Mouse (Mus musculus) forebrain, embryonic 11.5 days (tissue): ENCODE measurements around the gene Lep. TPM values are rescaled to one million over a fixed set of nuclear protein-coding genes. Genes with fewer than 3 reads are reported as not detected.
A peak's percentile ranks its signal among the peaks of the same experiment; 100 is the strongest.

Experiments
- ATAC-seq: fragments of 200-750 bp; cut with Nextera tagmentation; replicated peaks from 2 replicates; pipeline ENCODE4 v1.8.0; 2017; ENCODE audit warnings: moderate TSS enrichment; ENCODE audit not compliant: low FRiP score
- DNase-seq: peaks from one replicate; pipeline ENCODE4 v3.0.0-alpha.2; 2017; ENCODE audit warnings: low spot score
- H3K27ac ChIP-seq: fragments of 300-500 bp; sonication (generic); 2 replicates; pipeline ENCODE4 v1.5.1; 2014; ENCODE audit warnings: low read depth, low read length
- H3K27me3 ChIP-seq: fragments of 300-500 bp; sonication (generic); 2 replicates; pipeline ENCODE4 v1.6.1; 2014; ENCODE audit warnings: mild to moderate bottlenecking, low read length, mixed read lengths; ENCODE audit not compliant: control insufficient read depth, insufficient read depth
- H3K36me3 ChIP-seq: fragments of 300-500 bp; sonication (generic); 2 replicates; pipeline ENCODE4 v1.6.1; 2014; ENCODE audit warnings: mild to moderate bottlenecking, low read length, moderate library complexity, mixed read lengths; ENCODE audit not compliant: control insufficient read depth, insufficient read depth
- H3K4me1 ChIP-seq: fragments of 300-500 bp; sonication (generic); replicated peaks from 2 replicates; pipeline ENCODE4 v1.6.1; 2014; ENCODE audit warnings: low read length, mixed read lengths; ENCODE audit not compliant: control insufficient read depth, insufficient read depth
- H3K4me2 ChIP-seq: fragments of 300-500 bp; sonication (generic); 2 replicates; pipeline ENCODE4 v1.6.1; 2014; ENCODE audit warnings: low read depth, mild to moderate bottlenecking, low read length, moderate library complexity, mixed read lengths; ENCODE audit not compliant: severe bottlenecking
- H3K4me3 ChIP-seq: fragments of 300-500 bp; sonication (generic); 2 replicates; pipeline ENCODE4 v1.5.1; 2014; ENCODE audit warnings: low read depth, low read length
- H3K9ac ChIP-seq: fragments of 300-500 bp; sonication (generic); 2 replicates; pipeline ENCODE4 v1.6.1; 2014; ENCODE audit warnings: low read length
- H3K9me3 ChIP-seq: fragments of 300-500 bp; sonication (generic); 2 replicates; pipeline ENCODE4 v1.6.1; 2016; ENCODE audit warnings: low read length, mixed read lengths; ENCODE audit not compliant: control insufficient read depth
- WGBS: fragments of 180-500 bp; shearing (Covaris S2); extraction: QIAGEN DNeasy Blood & Tissue Kit; methylation state at CpG from one replicate; pipeline ENCODE4 v1.1.7; 2014; 5-methylcytosine and 5-hydroxymethylcytosine counted together
- polyA plus RNA-seq: library from polyadenylated mRNA; unstranded; fragments of >200 nt; fragmentation: Nextera tagmentation; extraction: Ambion mirVana; gene quantifications from 2 replicates; pipeline ENCODE4 v1.2.1, GENCODE M21; 2014

Lep gene
- polyA plus RNA-seq: not detected in 2 replicates

GRCm38 (mm10) chr6:29059846-29060685 lies at the start of gene Lep:
Lep (plus strand) TSS chr6:29060220.
- no peaks in the 10 kb centered on the region for H3K36me3 ChIP-seq

DNA sequence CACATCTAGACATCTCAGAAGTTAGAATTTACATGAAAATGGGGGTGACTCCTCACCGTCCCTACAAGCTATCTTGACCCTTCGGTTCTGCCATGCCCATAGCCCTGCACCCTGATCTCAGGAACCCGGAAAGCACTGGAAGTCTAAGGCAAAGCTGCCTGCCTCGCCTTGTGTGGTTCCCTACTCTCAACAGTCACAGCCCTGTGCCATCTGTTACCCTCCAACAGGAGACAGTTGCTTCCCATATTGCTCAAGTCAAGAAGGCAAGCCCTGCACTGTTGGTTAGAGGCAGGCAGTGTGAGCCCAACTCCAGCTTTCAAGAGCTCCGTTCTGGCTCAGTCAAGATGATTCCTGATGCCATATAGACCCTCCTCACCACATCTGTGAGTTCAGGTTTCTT lies 48.4 kb upstream of the Lep start:
- Histone ChIP-seq H3K27me3 (no peaks in the 10 kb centered on the region), H3K4me1 (0 out of 2 replicates have a peak, but pooled peaks cover under 1% of the 10 kb centered on the region), H3K36me3 (no peaks in the 10 kb centered on the region), H3K9me3 (no peaks in the 10 kb centered on the region), H3K4me2 (no peak overlapping the region), H3K9ac (no peak overlapping the region), H3K27ac (no peak overlapping the region), H3K4me3 (no peak overlapping the region)
- 91% methylated on average over 5 of the region's 5 CpGs for WGBS
- ATAC-seq: no peak
- peak; percentile 33 for DNase-seq

More at GRCm38 (mm10) chr6:29059846-29060685, at the start of gene Lep:
- Histone ChIP-seq H3K4me3 (no peak within 1 kb of the TSS), H3K9me3 (no peaks in the 10 kb centered on the region), H3K9ac (no peak within 1 kb of the TSS), H3K27ac (no peak within 1 kb of the TSS), H3K4me2 (no peak within 1 kb of the TSS), H3K4me1 (no peaks in the 10 kb centered on the region), H3K27me3 (no peaks in the 10 kb centered on the region)
- 72% methylated on average over 28 of the region's 28 CpGs for WGBS
- DNase-seq (no peak), ATAC-seq (no peak)

GRCm38 (mm10) chr6:29013216-29013615 lies 46.8 kb upstream of the Lep start:
- Histone ChIP-seq H3K9me3 (no peaks in the 10 kb centered on the region), H3K27ac (no peak overlapping the region), H3K4me1 (peaks cover 3% of the 10 kb centered on the region; the same call in 1 of the 2 replicates), H3K4me3 (no peak overlapping the region), H3K36me3 (no peaks in the 10 kb centered on the region), H3K9ac (no peak overlapping the region), H3K4me2 (no peak overlapping the region), H3K27me3 (no peaks in the 10 kb centered on the region)
- 90% methylated on average over 6 of the region's 6 CpGs for WGBS
- ATAC-seq (no peak), DNase-seq (peak; percentile 10)

- H3K4me3 ChIP-seq: peak overlapping the region; percentile 13; the same call in 1 of the 2 replicates
- H3K27me3 ChIP-seq: peaks cover 2% of the 10 kb centered on the region; the same call in 1 of the 2 replicates
- H3K9ac ChIP-seq: peak overlapping the region; percentile 33; the same call in 1 of the 2 replicates
- H3K27ac ChIP-seq: no peak overlapping the region
- DNase-seq: peak; percentile 75
- peak; percentile 72 for ATAC-seq
- peak overlapping the region; percentile 49 for H3K4me2 ChIP-seq
- H3K4me1 ChIP-seq: peaks cover 3% of the 10 kb centered on the region; the same call in 1 of the 2 replicates
- H3K36me3 ChIP-seq: no peaks in the 10 kb centered on the region
- 2% methylated on average over 16 of the region's 16 CpGs for WGBS
- no peaks in the 10 kb centered on the region for H3K9me3 ChIP-seq
These were observed 43.1 kb upstream of the Lep start for GRCm38 (mm10) chr6:29016891-29017412.

DNA sequence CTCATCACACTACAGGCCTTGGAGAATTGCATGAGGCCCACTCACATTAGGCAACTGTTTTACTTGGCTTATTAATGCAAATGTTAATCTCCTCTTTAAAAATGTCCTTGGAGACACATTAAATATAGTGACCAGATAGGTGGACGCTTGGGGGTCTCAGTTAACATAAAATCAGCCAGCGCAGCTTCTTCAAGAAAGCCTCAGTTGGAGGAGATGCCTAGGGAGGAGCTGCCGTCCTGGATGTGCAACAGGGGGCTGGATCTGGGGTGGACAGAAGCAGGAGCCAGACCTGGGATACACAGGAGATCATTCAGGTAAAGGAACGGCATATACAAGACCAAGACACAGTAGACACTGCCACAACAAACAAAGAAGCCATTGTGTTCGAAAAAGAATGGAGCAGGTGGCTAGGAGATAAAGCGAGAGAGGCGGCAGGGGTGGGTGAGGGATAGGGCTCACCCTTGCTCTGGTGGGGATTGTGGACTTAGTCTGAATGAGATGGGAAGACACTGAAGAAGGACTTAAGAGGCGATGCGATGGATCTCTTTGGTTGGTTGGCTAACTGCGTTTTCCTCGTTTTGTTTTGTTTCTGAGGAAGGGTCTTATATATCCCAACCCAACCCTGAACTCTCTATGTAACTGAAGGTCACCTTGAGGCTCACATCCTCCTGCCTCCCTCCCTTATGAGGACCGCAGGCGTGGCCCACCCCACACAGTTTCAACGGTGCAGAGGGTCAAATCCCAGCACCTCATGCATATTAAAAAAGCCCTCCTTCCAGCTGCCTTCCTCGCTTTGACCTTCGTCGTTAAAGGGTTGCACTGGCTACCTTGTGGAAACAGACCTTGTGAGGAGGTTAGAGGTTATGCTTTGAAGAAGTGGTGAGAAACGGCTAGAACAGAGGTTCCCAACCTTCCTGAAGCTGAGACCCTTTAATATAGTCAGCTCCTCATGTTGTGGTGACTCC lies 40.0 kb upstream of the Lep start:
- no peaks in the 10 kb centered on the region for H3K9me3 ChIP-seq
- no peak overlapping the region for H3K27ac ChIP-seq
- ATAC-seq (no peak), DNase-seq (peak; percentile 33)
- 67% methylated on average over 18 of the region's 18 CpGs for WGBS
- no peak overlapping the region for H3K4me2 ChIP-seq
- no peak overlapping the region for H3K4me3 ChIP-seq
- H3K36me3 ChIP-seq: no peaks in the 10 kb centered on the region
- H3K9ac ChIP-seq: no peak overlapping the region
- H3K4me1 ChIP-seq: peaks cover 9% of the 10 kb centered on the region; the same call in 1 of the 2 replicates
- peaks cover 4% of the 10 kb centered on the region; the same call in 1 of the 2 replicates for H3K27me3 ChIP-seq

DNA sequence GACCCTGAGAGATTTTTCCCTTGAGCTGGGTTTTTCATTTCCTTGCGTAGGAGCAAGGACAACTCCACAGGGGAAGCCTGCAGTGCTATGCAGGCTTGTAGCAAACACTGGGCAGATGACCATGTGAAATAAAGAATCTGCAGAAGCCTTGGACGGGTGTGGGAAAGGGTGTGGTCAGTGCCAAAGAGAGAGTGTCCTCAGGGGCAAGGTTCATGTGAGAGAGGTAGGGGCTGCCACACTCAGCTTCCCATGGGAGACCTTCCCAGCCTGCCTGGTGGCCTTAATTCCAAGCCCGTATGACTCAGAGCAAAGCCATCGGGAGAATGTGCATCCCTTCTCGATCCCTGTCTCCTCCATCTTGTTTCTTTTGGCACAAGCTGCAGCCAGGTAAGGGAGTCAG lies 39.1 kb upstream of the Lep start:
- Histone ChIP-seq H3K27ac (no peak overlapping the region), H3K36me3 (no peaks in the 10 kb centered on the region), H3K4me1 (peaks cover 9% of the 10 kb centered on the region; the same call in 1 of the 2 replicates), H3K9ac (no peak overlapping the region), H3K27me3 (peaks cover 4% of the 10 kb centered on the region; the same call in 1 of the 2 replicates), H3K9me3 (no peaks in the 10 kb centered on the region), H3K4me3 (no peak overlapping the region), H3K4me2 (no peak overlapping the region)
- peak; percentile 43 for DNase-seq
- ATAC-seq: no peak
- 82% methylated on average over 5 of the region's 5 CpGs for WGBS

DNA sequence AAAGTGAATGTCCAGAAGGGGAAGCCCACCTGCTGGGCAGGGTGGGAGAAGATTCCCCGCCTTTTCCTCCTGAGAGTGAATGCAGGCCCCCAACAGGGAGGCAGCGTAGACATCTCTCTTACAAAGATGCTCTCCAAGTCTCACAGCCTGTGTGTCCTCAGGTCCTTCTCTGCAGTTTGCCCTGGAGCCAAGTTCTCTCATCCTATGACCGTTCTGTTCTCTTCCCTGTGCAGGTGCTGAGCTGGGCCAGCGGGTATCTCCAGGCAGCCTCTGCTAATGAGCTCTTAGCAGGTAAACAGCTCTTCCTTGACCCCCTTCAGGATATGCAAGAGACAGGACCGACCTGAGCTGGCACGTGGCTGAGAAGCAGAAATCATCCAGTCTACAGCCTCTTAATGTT lies 38.5 kb upstream of the Lep start:
- H3K36me3 ChIP-seq: no peaks in the 10 kb centered on the region
- WGBS: 56% methylated on average over 6 of the region's 6 CpGs

GRCm38 (mm10) chr6:29022115-29022514 lies 37.9 kb upstream of the Lep start:
- H3K4me3 ChIP-seq: no peak overlapping the region
- H3K4me1 ChIP-seq: peaks cover 5% of the 10 kb centered on the region; the same call in 1 of the 2 replicates
- no peaks in the 10 kb centered on the region for H3K9me3 ChIP-seq
- peaks cover 4% of the 10 kb centered on the region; the same call in 1 of the 2 replicates for H3K27me3 ChIP-seq
- no peak overlapping the region for H3K4me2 ChIP-seq
- H3K27ac ChIP-seq: no peak overlapping the region
- 96% methylated on average over 5 of the region's 5 CpGs for WGBS
- no peak overlapping the region for H3K9ac ChIP-seq
- no peaks in the 10 kb centered on the region for H3K36me3 ChIP-seq
- DNase-seq: peak; percentile 45
- no peak for ATAC-seq

More for the DNA sequence above, 38.5 kb upstream of the Lep start:
- ATAC-seq: no peak
- no peak overlapping the region for H3K9ac ChIP-seq
- H3K4me2 ChIP-seq: no peak overlapping the region
- no peak overlapping the region for H3K27ac ChIP-seq
- no peak overlapping the region for H3K4me3 ChIP-seq
- H3K9me3 ChIP-seq: no peaks in the 10 kb centered on the region
- DNase-seq: peak; percentile 45
- H3K4me1 ChIP-seq: peaks cover 9% of the 10 kb centered on the region; the same call in 1 of the 2 replicates
- H3K27me3 ChIP-seq: peaks cover 4% of the 10 kb centered on the region; the same call in 1 of the 2 replicates
